Mouse (Mus musculus): ENCODE data around the gene Btrc.

DNA sequence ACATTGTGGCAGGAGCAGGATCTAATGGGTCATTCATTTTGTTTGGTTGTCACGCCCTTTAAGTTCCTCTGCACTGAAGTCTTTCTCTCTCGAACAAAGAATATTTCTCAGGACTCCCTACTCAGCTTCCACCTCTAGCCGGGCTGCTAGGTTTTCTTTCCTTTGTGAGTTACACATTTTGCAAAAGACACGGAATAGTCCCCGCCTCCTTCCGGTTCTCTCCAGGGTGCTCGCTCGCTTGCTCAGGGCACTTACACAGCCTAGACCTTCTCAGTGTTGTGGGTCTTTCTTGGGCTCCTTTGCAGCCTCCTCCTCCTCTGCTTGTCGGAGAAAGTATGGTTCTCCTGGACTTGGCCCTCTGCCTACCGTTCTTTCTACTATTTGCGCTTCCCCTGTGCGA, 13.1 kb upstream of the Btrc start:
- TF ChIP-seq NELFE (IDR thresholded peaks at IDR 0.05; ENCODE audit: low read depth, low read length) (no peak), POLR2A (IDR thresholded peaks at IDR 0.05; ENCODE audit: control insufficient read depth in 1 of 2, insufficient read depth in 1 of 2, low read depth in 1 of 2, low read length in 2 of 2, poor library complexity in 1 of 2) (no peak), MXI1 (IDR thresholded peaks at IDR 0.05; ENCODE audit: low read depth, low read length) (no peak), MAFK (IDR thresholded peaks at IDR 0.05; ENCODE audit: borderline replicate concordance, low read depth, low read length) (no peak), SMC3 (IDR thresholded peaks at IDR 0.05; ENCODE audit: low read depth, low read length) (no peak), EP300 (IDR thresholded peaks at IDR 0.05; ENCODE audit: low read depth in 1 of 2, low read length in 2 of 2) (no peak), MAX (IDR thresholded peaks at IDR 0.05; ENCODE audit: low read length) (no peak), TBP (IDR thresholded peaks at IDR 0.05; ENCODE audit: low read depth, low read length) (no peak)
